25 mouse cellular contexts compared by ENCODE assay signal in the genomic region with DNA sequence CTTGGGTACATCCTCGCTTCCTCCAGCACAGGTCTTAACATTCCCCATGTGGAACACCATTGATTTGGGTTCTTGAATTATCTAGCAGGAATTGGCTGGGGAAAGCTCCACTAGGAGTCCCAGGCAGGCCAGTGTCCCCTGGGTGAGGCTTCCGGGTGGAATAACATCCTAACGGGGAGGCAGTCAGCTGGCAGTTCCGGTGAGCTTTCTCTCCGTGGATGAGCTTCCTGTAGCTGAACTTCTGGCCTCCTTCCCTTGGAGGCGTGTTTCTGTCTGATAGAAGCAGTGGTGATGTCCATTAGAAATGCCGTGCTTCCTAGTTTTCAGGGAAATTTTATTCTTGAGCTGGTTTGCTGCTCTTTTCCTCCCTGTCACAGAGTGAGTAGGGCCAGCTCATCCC. TPM values are rescaled to one million over a fixed set of nuclear protein-coding genes. Genes with fewer than 3 reads are reported as not detected.
DNase-seq lines count a peak whose midpoint lies in the region; ATAC-seq lines count a peak whose summit lies in the region.
"Had no signal": no experiment of that assay in that cellular context is flagged by ENCODE, and none has a peak within 500 bp of the region (broad histone marks: within the 10 kb centered on the region; RNA-seq: fewer than 3 reads in every experiment).

No protein-coding gene starts in this region.

- H3K27ac ChIP-seq in liver, embryonic 13.5 days: peak overlapping the region; percentile 36; the same call in 1 of the 2 replicates
- no peak overlapping the region for H3K27ac ChIP-seq in liver, embryonic 12.5 days
- H3K27ac ChIP-seq: embryonic facial prominence, embryonic 13.5 days; gastrocnemius, adult 2 months; hindbrain, embryonic 12.5 days; layer of hippocampus, adult 2 months; limb, embryonic 10.5 days; macrophage; midbrain, embryonic 13.5 days; neural tube, embryonic 15.5 days had no signal

- DNase-seq in heart, adult 18-20 months: peak; percentile 18 to 35
- no peak for DNase-seq in heart, postnatal 25 days (ENCODE audit: low spot score)
- DNase-seq in liver, embryonic 13.5 days: no peak
- peak; percentile 52 for DNase-seq in ZHBTc4 (ENCODE audit: low read depth, low spot score)
- DNase-seq in kidney, postnatal 25 days: peak; percentile 40 to 61
- no peak for DNase-seq in cerebellum, adult 8-10 months
- no peak for DNase-seq in gastrocnemius, postnatal 36 days
- DNase-seq: adrenal gland, postnatal 25 days; cerebellum, adult 2 months; gastrocnemius, adult 2 months; thymus, postnatal 14 days had no signal

- H3K4me3 ChIP-seq in liver, embryonic 13.5 days (replicated peaks): no peak overlapping the region
- H3K4me3 ChIP-seq in liver, embryonic 12.5 days: no peak overlapping the region
- H3K4me3 ChIP-seq: embryonic facial prominence, embryonic 13.5 days; gastrocnemius, adult 2 months; hindbrain, embryonic 12.5 days; layer of hippocampus, adult 2 months; limb, embryonic 10.5 days; midbrain, embryonic 13.5 days; myocyte; neural tube, embryonic 15.5 days had no signal

- H3K36me3 ChIP-seq in liver, embryonic 13.5 days: peaks cover 50% of the 10 kb centered on the region
- peaks cover 81% of the 10 kb centered on the region for H3K36me3 ChIP-seq in liver, embryonic 12.5 days

- intact Hi-C loops in heart, postnatal 25 days (cut with DNase I): no loop called here
- intact Hi-C loops in gastrocnemius, postnatal 36 days (cut with DNase I): no loop called here

- no peak for ATAC-seq in liver, embryonic 13.5 days (ENCODE audit: low read depth)
- no peak for ATAC-seq in liver, embryonic 12.5 days
- ATAC-seq: inflammation-experienced regulatory T-cells, adult 6 months; midbrain, embryonic 13.5 days had no signal

- H3K9me3 ChIP-seq in liver, embryonic 13.5 days (replicated peaks): no peaks in the 10 kb centered on the region
- H3K9me3 ChIP-seq in liver, embryonic 12.5 days (replicated peaks): no peaks in the 10 kb centered on the region
- H3K9me3 ChIP-seq: embryonic facial prominence, embryonic 13.5 days; G1E; hindbrain, embryonic 12.5 days; limb, embryonic 10.5 days; midbrain, embryonic 13.5 days; neural tube, embryonic 15.5 days had no signal

- H3K27me3 ChIP-seq in liver, embryonic 13.5 days: no peaks in the 10 kb centered on the region
- no peaks in the 10 kb centered on the region for H3K27me3 ChIP-seq in liver, embryonic 12.5 days (replicated peaks)
- H3K27me3 ChIP-seq: embryonic facial prominence, embryonic 13.5 days; hindbrain, embryonic 12.5 days; midbrain, embryonic 13.5 days; neural tube, embryonic 15.5 days had no signal

- no peak overlapping the region for H3K4me2 ChIP-seq in liver, embryonic 13.5 days
- no peak overlapping the region for H3K4me2 ChIP-seq in liver, embryonic 12.5 days
- H3K4me2 ChIP-seq: embryonic facial prominence, embryonic 13.5 days; hindbrain, embryonic 12.5 days; midbrain, embryonic 13.5 days; neural tube, embryonic 15.5 days had no signal

- 74% methylated on average over 7 of the region's 7 CpGs for WGBS in liver, embryonic 13.5 days (ENCODE audit: insufficient replicate concordance)
- WGBS in liver, embryonic 12.5 days (ENCODE audit: insufficient replicate concordance): 84% methylated on average over 7 of the region's 7 CpGs

- peaks cover 6% of the 10 kb centered on the region; the same call in 1 of the 2 replicates for H3K4me1 ChIP-seq in liver, embryonic 13.5 days (replicated peaks)
- H3K4me1 ChIP-seq in liver, embryonic 12.5 days: 0 out of 2 replicates have a peak, but pooled peaks cover 7% of the 10 kb centered on the region
- H3K4me1 ChIP-seq: hindbrain, embryonic 12.5 days; limb, embryonic 10.5 days; midbrain, embryonic 13.5 days; neural tube, embryonic 15.5 days had no signal

- H3K9ac ChIP-seq in liver, embryonic 13.5 days: no peak overlapping the region
- no peak overlapping the region for H3K9ac ChIP-seq in liver, embryonic 12.5 days
- H3K9ac ChIP-seq: embryonic facial prominence, embryonic 13.5 days; hindbrain, embryonic 12.5 days; midbrain, embryonic 13.5 days; neural tube, embryonic 15.5 days had no signal

RNA-seq across cellular contexts. Expression of a gene that starts 17.6 kb away (rescaled TPM):
- total RNA-seq in heart, adult 18-20 months (2021): 10 to 100 TPM; 30.3 to 36.8 TPM
- total RNA-seq in heart, postnatal 25 days (2021): 10 to 100 TPM; 30.7 to 35.8 TPM
- polyA plus RNA-seq in liver, embryonic 13.5 days (2015; fragmentation: Nextera tagmentation; extraction: Ambion mirVana): 71.3 and 76.8 TPM in 2 replicates
- polyA plus RNA-seq in liver, embryonic 12.5 days (2016; fragmentation: Nextera tagmentation; extraction: Ambion mirVana): 73.2 and 79.9 TPM in 2 replicates
- 10 to 100 TPM; 25.5 to 28.4 TPM for total RNA-seq in gastrocnemius, postnatal 36 days (2021)

RNA-seq across cellular contexts. Expression of a gene that starts 17.7 kb away (rescaled TPM):
- 100 to 1,000 TPM; 252 to 253 TPM for total RNA-seq in heart, adult 18-20 months (2021)
- total RNA-seq in heart, postnatal 25 days (2021): 100 to 1,000 TPM; 241 to 254 TPM
- 212 and 214 TPM in 2 replicates for polyA plus RNA-seq in liver, embryonic 13.5 days (2015; fragmentation: Nextera tagmentation; extraction: Ambion mirVana)
- polyA plus RNA-seq in liver, embryonic 12.5 days (2016; fragmentation: Nextera tagmentation; extraction: Ambion mirVana): 242 and 259 TPM in 2 replicates
- total RNA-seq in gastrocnemius, postnatal 36 days (2021): 100 to 1,000 TPM; 108 to 113 TPM

RNA-seq across cellular contexts. Expression of a gene that starts 42.0 kb away (rescaled TPM):
- not detected for total RNA-seq in heart, adult 18-20 months (2021)
- total RNA-seq in heart, postnatal 25 days (2021): not detected
- not detected in 2 replicates for polyA plus RNA-seq in liver, embryonic 13.5 days (2015; fragmentation: Nextera tagmentation; extraction: Ambion mirVana)
- not detected in 2 replicates for polyA plus RNA-seq in liver, embryonic 12.5 days (2016; fragmentation: Nextera tagmentation; extraction: Ambion mirVana)
- not detected for total RNA-seq in gastrocnemius, postnatal 36 days (2021)
- total RNA-seq: adrenal gland, postnatal 25 days; gastrocnemius, adult 2 months; layer of hippocampus, adult 2 months had no signal
- polyA plus RNA-seq: C2C12; cerebellum, adult 2 months; cortical plate, adult 2 months; G1E; heart, embryonic 14.5 days; hindbrain, embryonic 12.5 days; macrophage; midbrain, embryonic 13.5 days; myocyte; neural tube, embryonic 15.5 days had no signal

RNA-seq across cellular contexts. Expression of a gene that starts 48.1 kb away (rescaled TPM):
- 1 to 10 TPM; 2.6 to 3.0 TPM for total RNA-seq in heart, adult 18-20 months (2021)
- total RNA-seq in heart, postnatal 25 days (2021): 1 to 10 TPM; 2.6 to 2.9 TPM
- 2.9 and 3.6 TPM in 2 replicates for polyA plus RNA-seq in liver, embryonic 13.5 days (2015; fragmentation: Nextera tagmentation; extraction: Ambion mirVana)
- 3.6 and 4.0 TPM in 2 replicates for polyA plus RNA-seq in liver, embryonic 12.5 days (2016; fragmentation: Nextera tagmentation; extraction: Ambion mirVana)
- 1 to 10 TPM; 1.2 to 1.8 TPM for total RNA-seq in gastrocnemius, postnatal 36 days (2021)

Comparison
In these comparisons a context has a peak if more than half of its experiments do, and no peak if none do; other contexts are left out.
1. DNase-seq: peak in heart, adult 18-20 months (2 of 2), ZHBTc4 (single experiment) and kidney, postnatal 25 days (2 of 2); none in heart, postnatal 25 days (single experiment), liver, embryonic 13.5 days (single experiment), cerebellum, adult 8-10 months (single experiment) and gastrocnemius, postnatal 36 days (0 of 2).